ENCODE assay signal across 13 mouse cellular contexts in genomic region chr11:108620628-108621433, GRCm38 (mm10).
DNase-seq lines count a peak whose midpoint lies in the region; ATAC-seq and TF ChIP-seq lines count a peak whose summit lies in the region.
"Had no signal": no experiment of that assay in that cellular context is flagged by ENCODE, and none has a peak within 500 bp of the region (broad histone marks: within the 10 kb centered on the region; RNA-seq: fewer than 3 reads in every experiment).

No protein-coding gene starts in this region.

- no peaks in the 10 kb centered on the region for H3K27me3 ChIP-seq in lung, postnatal 0 days (replicated peaks; ENCODE audit: insufficient read depth, low read length)
- no peaks in the 10 kb centered on the region for H3K27me3 ChIP-seq in forebrain, embryonic 11.5 days (ENCODE audit: control insufficient read depth, insufficient read depth, low read length)
- no peaks in the 10 kb centered on the region for H3K27me3 ChIP-seq in limb, embryonic 12.5 days
- H3K27me3 ChIP-seq in liver, postnatal 0 days (ENCODE audit: insufficient read depth, low read length), result no peaks in the 10 kb centered on the region

- WGBS in lung, postnatal 0 days, result 75% methylated on average over 7 of the region's 7 CpGs
- WGBS in forebrain, embryonic 11.5 days, result 66% methylated on average over 7 of the region's 7 CpGs
- WGBS in limb, embryonic 12.5 days, result 9% methylated on average over 7 of the region's 7 CpGs
- 77% methylated on average over 7 of the region's 7 CpGs for WGBS in liver, postnatal 0 days (ENCODE audit: insufficient replicate concordance)

- TF ChIP-seq EP300 in lung, postnatal 0 days (IDR thresholded peaks at IDR 0.05), result no peak
- TF ChIP-seq EP300 in liver, postnatal 0 days (IDR thresholded peaks at IDR 0.05; ENCODE audit: low read depth), result no peak

- H3K4me1 ChIP-seq in lung, postnatal 0 days (ENCODE audit: insufficient read depth, low read depth, low read length), result no peaks in the 10 kb centered on the region
- peaks cover 2% of the 10 kb centered on the region; the same call in 1 of the 2 replicates for H3K4me1 ChIP-seq in forebrain, embryonic 11.5 days (replicated peaks; ENCODE audit: control insufficient read depth, insufficient read depth, low read length)
- peaks cover 15% of the 10 kb centered on the region for H3K4me1 ChIP-seq in limb, embryonic 12.5 days (replicated peaks)
- no peaks in the 10 kb centered on the region for H3K4me1 ChIP-seq in liver, postnatal 0 days (ENCODE audit: insufficient read depth)

- H3K4me2 ChIP-seq in lung, postnatal 0 days (replicated peaks; ENCODE audit: low read depth, low read length), result no peak overlapping the region
- H3K4me2 ChIP-seq in forebrain, embryonic 11.5 days (ENCODE audit: low read depth, low read length, severe bottlenecking), result no peak overlapping the region
- H3K4me2 ChIP-seq in limb, embryonic 12.5 days, result peak overlapping the region; percentile 34
- no peak overlapping the region for H3K4me2 ChIP-seq in liver, postnatal 0 days (ENCODE audit: low read depth, low read length)

- peak; percentile 46 for ATAC-seq in lung, postnatal 0 days
- no peak for ATAC-seq in forebrain, embryonic 11.5 days (replicated peaks; ENCODE audit: low FRiP score)
- ATAC-seq in limb, embryonic 12.5 days (ENCODE audit: insufficient number of reproducible peaks, insufficient read depth, low FRiP score, low TSS enrichment, low read depth), result no peak
- ATAC-seq in CD4-positive, CD25-positive, alpha-beta regulatory T cell, adult 4 months, result no peak
- ATAC-seq in liver, postnatal 0 days, result no peak
- ATAC-seq: activated CD4-positive, CD25-positive, alpha-beta regulatory T cell, adult 4 months had no signal

- DNase-seq in lung, postnatal 0 days (ENCODE audit: low spot score), result peak; percentile 58
- no peak for DNase-seq in lung, postnatal 14 days
- DNase-seq in forebrain, embryonic 11.5 days (ENCODE audit: low spot score), result no peak
- DNase-seq in retina, postnatal 1 day, result peak; percentile 63
- no peak for DNase-seq in liver, postnatal 0 days
- DNase-seq: cerebellum, postnatal 14 days; heart, adult 2 months; heart, postnatal 36 days; kidney, adult 9 months; lung, adult 2 months had no signal

- no peak overlapping the region for H3K4me3 ChIP-seq in lung, postnatal 0 days (ENCODE audit: low read depth, low read length)
- no peak overlapping the region for H3K4me3 ChIP-seq in forebrain, embryonic 11.5 days (ENCODE audit: low read depth, low read length)
- H3K4me3 ChIP-seq in limb, embryonic 12.5 days (replicated peaks), result no peak overlapping the region
- H3K4me3 ChIP-seq in liver, postnatal 0 days (ENCODE audit: low read depth, low read length), result no peak overlapping the region
- H3K4me3 ChIP-seq: heart, adult 2 months had no signal

- no peaks in the 10 kb centered on the region for H3K9me3 ChIP-seq in lung, postnatal 0 days (ENCODE audit: low read length)
- H3K9me3 ChIP-seq in forebrain, embryonic 11.5 days (ENCODE audit: control insufficient read depth, low read length), result no peaks in the 10 kb centered on the region
- H3K9me3 ChIP-seq in limb, embryonic 12.5 days, result peaks cover 2% of the 10 kb centered on the region
- no peaks in the 10 kb centered on the region for H3K9me3 ChIP-seq in liver, postnatal 0 days (ENCODE audit: low read length)

- no peak overlapping the region for H3K27ac ChIP-seq in lung, postnatal 0 days (ENCODE audit: low read length)
- H3K27ac ChIP-seq in forebrain, embryonic 11.5 days (ENCODE audit: low read depth, low read length), result 0 out of 2 replicates have a peak overlapping the region, but pooled peaks have one; percentile 12
- peak overlapping the region; percentile 29; the same call in 1 of the 2 replicates for H3K27ac ChIP-seq in limb, embryonic 12.5 days
- H3K27ac ChIP-seq in liver, postnatal 0 days (ENCODE audit: low read depth), result no peak overlapping the region
- H3K27ac ChIP-seq: heart, adult 2 months had no signal

- H3K36me3 ChIP-seq in lung, postnatal 0 days (ENCODE audit: insufficient read depth, low read length), result no peaks in the 10 kb centered on the region
- H3K36me3 ChIP-seq in forebrain, embryonic 11.5 days (ENCODE audit: control insufficient read depth, insufficient read depth, low read length), result no peaks in the 10 kb centered on the region
- H3K36me3 ChIP-seq in limb, embryonic 12.5 days, result no peaks in the 10 kb centered on the region
- no peaks in the 10 kb centered on the region for H3K36me3 ChIP-seq in liver, postnatal 0 days (replicated peaks; ENCODE audit: insufficient read depth, low read length)

- no peak overlapping the region for H3K9ac ChIP-seq in lung, postnatal 0 days (replicated peaks; ENCODE audit: low read depth)
- no peak overlapping the region for H3K9ac ChIP-seq in forebrain, embryonic 11.5 days (ENCODE audit: low read length)
- H3K9ac ChIP-seq in limb, embryonic 12.5 days (replicated peaks), result no peak overlapping the region
- H3K9ac ChIP-seq in liver, postnatal 0 days (replicated peaks), result no peak overlapping the region

- no peak for TF ChIP-seq CTCF in lung, postnatal 0 days (IDR thresholded peaks at IDR 0.05)
- no peak for TF ChIP-seq CTCF in liver, postnatal 0 days (IDR thresholded peaks at IDR 0.05; ENCODE audit: low read depth)

Comparison
In these comparisons a context has a peak if more than half of its experiments do, and no peak if none do; other contexts are left out.
1. DNase-seq: peak in lung, postnatal 0 days (single experiment) and retina, postnatal 1 day (single experiment); none in lung, postnatal 14 days (single experiment), forebrain, embryonic 11.5 days (single experiment) and liver, postnatal 0 days (single experiment).
2. H3K27ac ChIP-seq: peak in forebrain, embryonic 11.5 days (single experiment) and limb, embryonic 12.5 days (single experiment); none in lung, postnatal 0 days (single experiment) and liver, postnatal 0 days (single experiment).